Mouse (Mus musculus): ENCODE results near the gene Chka.
A peak's percentile ranks its signal among the peaks of the same experiment; 100 is the strongest.

Gene Chka

GRCm38 (mm10) chr19:3846676-3847604 lies 4.6 kb upstream of the Chka start:
- no peak for DNase-seq (ENCODE audit: low spot score)

DNA sequence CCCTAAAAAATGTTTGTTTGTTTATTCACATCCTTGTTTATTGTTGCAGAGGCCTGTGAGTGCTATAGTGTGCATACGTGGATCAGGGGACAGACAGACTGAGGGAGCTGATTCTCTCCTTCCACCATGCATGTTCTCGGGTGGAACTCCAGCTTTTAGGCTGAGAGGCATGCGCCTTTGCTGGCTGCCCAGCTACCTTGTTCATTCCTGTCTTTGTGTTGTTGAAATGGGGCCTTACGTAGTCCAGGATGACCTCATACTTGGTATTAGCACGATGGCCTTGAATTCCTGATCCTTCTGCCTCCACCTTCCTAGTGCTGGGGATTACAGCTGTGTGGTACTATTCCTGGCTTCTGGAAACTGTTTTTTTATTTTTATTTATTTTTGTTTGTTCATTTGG lies 3.9 kb upstream of the Chka start:
- DNase-seq (ENCODE audit: low spot score): no peak

DNA sequence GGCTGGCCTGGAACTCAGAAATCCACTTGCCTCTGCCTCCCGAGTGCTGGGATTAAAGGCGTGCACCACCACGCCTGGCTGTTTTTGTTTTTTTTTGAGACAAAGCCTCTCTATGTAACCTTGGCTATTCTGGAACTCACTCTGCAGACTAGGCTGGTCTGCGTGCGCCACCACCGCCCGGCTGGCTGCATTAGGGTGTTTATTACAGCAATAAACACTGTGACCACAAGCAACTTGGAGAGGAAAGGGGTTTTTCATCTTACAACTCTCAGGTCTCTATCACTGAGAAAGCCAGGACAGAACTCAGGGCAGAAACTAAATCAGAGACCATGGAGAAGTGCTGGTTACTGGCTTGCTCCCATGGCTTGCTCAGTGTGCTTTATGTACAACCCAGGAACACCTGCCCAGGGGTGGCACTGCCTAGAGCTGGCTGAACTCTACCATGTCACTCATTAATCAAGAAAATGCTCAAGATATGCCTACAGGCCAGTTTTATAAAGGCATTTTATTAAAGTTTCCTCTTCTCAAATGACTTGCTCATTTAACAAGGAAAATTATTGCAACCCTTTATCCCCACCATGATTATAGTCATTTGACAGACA lies 3.3 kb upstream of the Chka start:
- DNase-seq (ENCODE audit: low spot score): no peak

GRCm38 (mm10) chr19:3849251-3849650 lies 2.3 kb upstream of the Chka start:
- no peak for DNase-seq (ENCODE audit: low spot score)

GRCm38 (mm10) chr19:3850076-3850475 lies 1.5 kb upstream of the Chka start:
- peak; percentile 69 for DNase-seq (ENCODE audit: low spot score)

- DNase-seq (ENCODE audit: low spot score): peak; percentile 84
These were observed 615 bp upstream of the Chka start for GRCm38 (mm10) chr19:3850847-3851469.

- peak; percentile 76 for DNase-seq (ENCODE audit: low spot score)
These were observed 557 bp downstream of the Chka start for GRCm38 (mm10) chr19:3851979-3852681.

DNA sequence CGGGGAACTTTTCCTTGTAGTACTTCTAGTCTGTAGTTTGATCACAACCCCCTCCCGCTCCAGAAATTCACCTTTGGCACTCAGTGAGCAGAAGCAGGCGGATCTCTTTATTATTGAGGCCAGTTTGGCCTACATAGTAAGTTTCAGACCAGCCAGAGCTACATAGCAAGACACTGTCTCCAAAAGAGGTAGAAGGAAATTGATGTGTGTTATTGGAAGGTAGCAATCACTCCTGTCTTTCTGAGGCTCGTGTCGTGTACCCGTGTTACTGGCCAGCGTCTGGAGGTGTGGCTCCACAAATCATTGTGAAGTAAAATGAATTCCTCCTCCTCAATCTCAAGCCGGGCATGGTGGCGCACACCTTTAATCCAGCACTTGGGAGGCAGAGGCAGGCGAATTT lies 1.5 kb downstream of the Chka start:
- DNase-seq (ENCODE audit: low spot score): no peak

- no peak for DNase-seq (ENCODE audit: low spot score)
These were observed 2.3 kb downstream of the Chka start for GRCm38 (mm10) chr19:3853891-3854290.

- DNase-seq (ENCODE audit: low spot score): no peak
These were observed 3.5 kb downstream of the Chka start for GRCm38 (mm10) chr19:3855091-3855490.

- no peak for DNase-seq (ENCODE audit: low spot score)
These were observed 4.0 kb downstream of the Chka start for GRCm38 (mm10) chr19:3855601-3856000.

GRCm38 (mm10) chr19:3857220-3857619 lies 5.6 kb downstream of the Chka start:
- DNase-seq (ENCODE audit: low spot score): no peak

- no peak for DNase-seq (ENCODE audit: low spot score)
These were observed 11.1 kb downstream of the Chka start for GRCm38 (mm10) chr19:3862713-3863112.

DNA sequence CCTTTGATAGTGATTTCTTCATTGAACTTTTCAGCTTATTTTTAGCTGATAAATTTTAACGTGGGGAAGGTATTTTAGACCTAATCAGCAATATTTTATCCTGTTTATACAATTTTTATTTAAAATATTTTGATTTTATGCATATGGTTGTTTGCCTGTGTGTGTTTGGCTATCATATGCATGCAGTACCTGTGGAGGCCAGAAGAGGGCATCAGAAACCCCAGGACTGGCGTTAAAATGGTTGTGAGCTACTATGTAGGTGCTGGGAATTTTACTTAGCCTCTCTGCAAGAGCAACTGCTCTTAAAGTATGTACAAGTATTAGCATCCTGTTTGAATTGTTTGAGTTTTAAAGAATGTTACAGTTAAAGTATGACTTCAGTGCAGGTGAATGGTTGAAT lies 13.4 kb downstream of the Chka start:
- DNase-seq (ENCODE audit: low spot score): no peak

DNA sequence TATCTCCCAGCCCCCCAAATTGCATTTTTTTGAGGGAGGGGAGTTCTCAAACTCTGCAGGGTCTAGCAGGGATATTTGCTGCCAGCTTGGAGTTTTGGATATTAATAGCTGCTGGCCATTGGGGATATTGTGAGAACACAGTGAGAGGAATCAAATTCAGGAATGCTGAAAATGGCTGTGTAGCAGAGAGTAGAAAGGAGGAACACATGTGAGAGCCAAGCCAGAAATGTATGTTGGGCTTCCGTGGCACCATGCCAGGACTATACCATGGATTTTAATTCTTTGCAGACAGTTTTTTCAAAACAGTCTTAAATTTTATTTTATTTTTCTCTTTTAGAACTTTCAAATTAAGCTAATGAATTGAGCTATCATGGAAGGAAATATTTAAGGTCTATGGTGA lies 16.7 kb downstream of the Chka start:
- no peak for DNase-seq (ENCODE audit: low spot score)

GRCm38 (mm10) chr19:3871468-3871867 lies 19.9 kb downstream of the Chka start:
- DNase-seq (ENCODE audit: low spot score): no peak

DNA sequence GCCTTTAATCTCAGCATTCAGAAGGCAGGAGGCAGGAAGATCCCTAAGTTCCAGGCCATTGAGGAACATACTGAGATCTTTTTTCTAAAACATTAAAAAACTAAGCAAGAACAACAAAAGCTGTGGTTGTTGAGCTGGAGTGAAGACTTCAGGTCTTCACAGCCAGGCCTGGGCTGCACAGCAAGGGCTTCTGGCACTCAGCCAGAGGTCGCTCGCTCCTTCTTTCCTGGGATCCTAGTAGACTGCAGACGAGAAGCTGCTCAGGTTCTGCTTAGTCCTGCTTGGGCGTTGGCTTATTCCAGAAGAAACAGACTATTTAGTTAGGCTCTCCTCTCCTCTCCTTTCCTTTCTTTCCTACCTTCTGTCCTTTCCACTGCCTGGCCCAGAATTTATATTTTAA lies 20.8 kb downstream of the Chka start:
- no peak for DNase-seq (ENCODE audit: low spot score)

GRCm38 (mm10) chr19:3875045-3875444 lies 23.5 kb downstream of the Chka start:
- no peak for DNase-seq (ENCODE audit: low spot score)

DNA sequence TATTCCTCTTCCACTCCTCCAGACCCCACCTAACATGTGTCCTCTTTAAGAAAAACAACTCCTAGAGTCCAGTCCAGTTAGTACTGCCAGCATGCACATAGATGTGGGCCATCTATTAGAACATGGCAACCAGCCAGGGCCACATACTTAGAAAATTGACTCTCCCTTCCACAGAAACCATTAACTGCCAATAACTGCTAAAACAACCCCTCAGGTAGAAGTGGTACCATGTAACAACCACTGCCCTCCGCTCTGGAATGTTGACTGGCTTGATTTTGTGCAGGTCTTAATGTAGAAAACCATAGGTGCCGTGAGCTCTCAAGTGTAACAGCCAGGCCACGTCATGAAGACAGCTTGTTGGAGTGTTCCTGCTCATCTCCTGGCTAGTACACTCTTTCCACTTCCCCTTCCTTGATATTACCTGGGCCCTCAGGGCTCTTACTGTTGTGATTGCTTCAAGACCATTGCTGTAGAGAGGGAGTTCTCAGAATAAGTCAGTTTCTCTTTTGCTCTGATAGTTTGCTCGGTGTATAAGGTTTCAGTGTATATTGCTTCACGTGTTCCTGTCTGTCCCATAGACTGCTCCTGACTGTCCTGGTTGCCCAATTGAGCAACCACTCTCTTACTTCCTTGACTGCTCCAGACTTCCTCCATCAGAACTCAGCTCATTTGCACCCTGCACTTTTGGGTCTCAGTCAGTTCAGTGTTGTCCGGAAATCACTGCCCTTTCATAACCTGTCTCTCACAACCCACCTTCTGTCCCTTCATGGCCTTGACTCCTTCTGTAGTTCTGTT lies 28.7 kb downstream of the Chka start:
- DNase-seq (ENCODE audit: low spot score): no peak

- no peak for DNase-seq (ENCODE audit: low spot score)
These were observed 30.6 kb downstream of the Chka start for GRCm38 (mm10) chr19:3882214-3882613.

DNA sequence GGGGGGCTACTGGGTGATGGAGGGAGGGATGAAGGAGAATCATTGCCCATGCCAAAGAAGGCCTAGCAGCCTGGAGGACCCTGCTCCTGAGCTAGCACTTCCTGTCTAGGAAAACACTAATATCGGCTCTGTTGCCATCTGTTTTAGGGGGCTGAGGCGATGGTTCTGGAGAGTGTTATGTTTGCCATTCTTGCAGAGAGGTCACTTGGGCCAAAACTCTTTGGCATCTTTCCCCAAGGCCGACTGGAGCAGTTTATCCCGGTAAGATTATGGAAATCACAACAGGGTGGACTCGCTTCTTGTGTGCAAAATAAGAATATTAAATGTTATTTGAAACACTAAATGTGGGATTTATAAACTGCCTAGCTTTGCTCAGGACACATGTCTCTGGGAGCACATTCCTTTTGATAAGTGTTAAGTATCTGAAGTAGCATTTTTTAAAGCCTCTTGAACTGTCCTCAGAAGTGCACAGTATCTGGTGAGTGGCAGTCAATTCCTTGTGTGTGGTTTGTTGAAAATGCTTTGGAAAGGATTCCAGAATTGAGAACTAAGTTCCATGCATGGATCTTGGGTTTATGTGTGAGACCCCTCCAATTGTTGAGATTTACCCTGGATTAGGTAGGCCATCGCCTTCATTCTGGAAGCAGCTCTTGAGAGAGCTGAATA lies 32.9 kb downstream of the Chka start:
- DNase-seq (ENCODE audit: low spot score): no peak
